Mouse (Mus musculus) liver, embryonic 15.5 days (tissue): ENCODE data around the gene Chil1. TPM values are rescaled to one million over a fixed set of nuclear protein-coding genes. Genes with fewer than 3 reads are reported as not detected.

Experiments used
- ATAC-seq: fragments of 200-750 bp; cut with Nextera tagmentation; 2 replicates; pipeline ENCODE4 v1.8.0; 2017; ENCODE audit warnings: moderate number of reproducible peaks, mild to moderate bottlenecking, moderate library complexity; ENCODE audit not compliant: insufficient read depth
- H3K27ac ChIP-seq: fragments of 300-500 bp; sonication (generic); replicated peaks from 2 replicates; pipeline ENCODE4 v1.5.1; 2015; ENCODE audit warnings: mild to moderate bottlenecking, inconsistent platforms
- H3K27me3 ChIP-seq: fragments of 300-500 bp; sonication (generic); 2 replicates; pipeline ENCODE4 v1.6.1; 2015; ENCODE audit warnings: mild to moderate bottlenecking, inconsistent platforms
- H3K36me3 ChIP-seq: fragments of 300-500 bp; sonication (generic); replicated peaks from 2 replicates; pipeline ENCODE4 v1.6.1; 2015; ENCODE audit warnings: moderate library complexity, mild to moderate bottlenecking, inconsistent platforms
- H3K4me1 ChIP-seq: fragments of 300-500 bp; sonication (generic); replicated peaks from 2 replicates; pipeline ENCODE4 v1.6.1; 2015; ENCODE audit warnings: inconsistent platforms
- H3K4me2 ChIP-seq: fragments of 300-500 bp; sonication (generic); 2 replicates; pipeline ENCODE4 v1.6.1; 2015; ENCODE audit warnings: moderate library complexity, mild to moderate bottlenecking, inconsistent platforms
- H3K4me3 ChIP-seq: fragments of 300-500 bp; sonication (generic); replicated peaks from 2 replicates; pipeline ENCODE4 v1.5.1; 2015; ENCODE audit warnings: mild to moderate bottlenecking, inconsistent platforms
- H3K9ac ChIP-seq: fragments of 300-500 bp; sonication (generic); 2 replicates; pipeline ENCODE4 v1.6.1; 2015; ENCODE audit warnings: moderate library complexity, mild to moderate bottlenecking, inconsistent platforms
- H3K9me3 ChIP-seq: fragments of 300-500 bp; sonication (generic); replicated peaks from 2 replicates; pipeline ENCODE4 v1.6.1; 2016; ENCODE audit warnings: inconsistent platforms
- WGBS: fragments of 180-500 bp; shearing (Covaris S2); methylation state at CpG from one replicate; pipeline ENCODE4 v1.1.7; 2015; ENCODE audit warnings: mixed read lengths; ENCODE audit not compliant: insufficient replicate concordance; 5-methylcytosine and 5-hydroxymethylcytosine counted together
- polyA plus RNA-seq: library from polyadenylated mRNA; unstranded; fragments of >200 nt; fragmentation: Nextera tagmentation; extraction: Ambion mirVana; gene quantifications from 2 replicates; pipeline ENCODE4 v1.2.1, GENCODE M21; 2015

Gene Chil1
- polyA plus RNA-seq, 1 experiment from 2014 or later, result 15.1 TPM

GRCm38 (mm10) chr1:134210179-134210755, 28.3 kb downstream of the Chil1 start:
- no peaks in the 10 kb centered on the region for H3K36me3 ChIP-seq
- peaks cover 32% of the 10 kb centered on the region for H3K4me1 ChIP-seq
- H3K9ac ChIP-seq, result no peak overlapping the region
- no peak overlapping the region for H3K4me2 ChIP-seq
- no peaks in the 10 kb centered on the region for H3K9me3 ChIP-seq
- H3K27me3 ChIP-seq, result peaks cover 12% of the 10 kb centered on the region
- WGBS, result 52% methylated on average over 6 of the region's 6 CpGs
- no peak overlapping the region for H3K4me3 ChIP-seq
- H3K27ac ChIP-seq, result no peak overlapping the region
- no peak for ATAC-seq

GRCm38 (mm10) chr1:134211043-134211442, 29.1 kb downstream of the Chil1 start:
- Histone ChIP-seq H3K27ac (no peak overlapping the region), H3K4me3 (no peak overlapping the region), H3K27me3 (peaks cover 12% of the 10 kb centered on the region), H3K36me3 (no peaks in the 10 kb centered on the region), H3K9ac (no peak overlapping the region), H3K9me3 (no peaks in the 10 kb centered on the region), H3K4me2 (no peak overlapping the region), H3K4me1 (peaks cover 25% of the 10 kb centered on the region)
- no peak for ATAC-seq
- 28% methylated on average over 6 of the region's 6 CpGs for WGBS

GRCm38 (mm10) chr1:134211631-134212030, 29.7 kb downstream of the Chil1 start:
- ATAC-seq, result no peak
- peaks cover 19% of the 10 kb centered on the region for H3K4me1 ChIP-seq
- no peaks in the 10 kb centered on the region for H3K9me3 ChIP-seq
- H3K9ac ChIP-seq, result no peak overlapping the region
- no peak overlapping the region for H3K27ac ChIP-seq
- 18% methylated on average over 2 of the region's 2 CpGs for WGBS
- H3K36me3 ChIP-seq, result no peaks in the 10 kb centered on the region
- no peak overlapping the region for H3K4me2 ChIP-seq
- peaks cover 12% of the 10 kb centered on the region for H3K27me3 ChIP-seq
- no peak overlapping the region for H3K4me3 ChIP-seq

DNA sequence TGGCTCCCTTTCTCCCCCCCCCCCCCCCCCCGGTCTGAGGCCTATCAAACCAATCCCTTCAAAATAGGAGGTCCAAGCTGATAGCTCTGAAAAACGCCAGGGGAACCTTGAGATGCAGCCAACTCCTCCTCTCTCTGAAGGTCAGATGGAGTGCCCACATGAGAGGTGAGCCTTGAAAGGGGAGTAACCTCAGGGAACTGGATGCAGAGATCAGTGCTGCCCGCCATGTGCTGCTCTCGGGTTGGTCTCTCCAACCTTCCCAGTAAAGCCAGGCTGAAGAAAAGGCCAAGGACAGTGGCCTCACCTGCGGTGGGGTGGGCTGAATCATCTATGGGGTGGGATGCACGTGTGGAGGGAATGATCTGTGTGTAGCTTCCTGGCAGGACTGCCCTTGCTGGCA, 30.4 kb downstream of the Chil1 start:
- 47% methylated on average over 6 of the region's 6 CpGs for WGBS

GRCm38 (mm10) chr1:134213405-134213804, 31.4 kb downstream of the Chil1 start:
- no peak overlapping the region for H3K9ac ChIP-seq
- peak; percentile 60 for ATAC-seq

More for the DNA sequence above, 30.4 kb downstream of the Chil1 start:
- Histone ChIP-seq H3K27ac (no peak overlapping the region), H3K27me3 (peaks cover 12% of the 10 kb centered on the region), H3K9ac (no peak overlapping the region), H3K9me3 (no peaks in the 10 kb centered on the region), H3K4me2 (no peak overlapping the region), H3K36me3 (no peaks in the 10 kb centered on the region), H3K4me3 (no peak overlapping the region), H3K4me1 (peaks cover 17% of the 10 kb centered on the region)
- no peak for ATAC-seq

GRCm38 (mm10) chr1:134215059-134215458, 33.1 kb downstream of the Chil1 start:
- Histone ChIP-seq H3K27ac (no peak overlapping the region), H3K4me3 (no peak overlapping the region), H3K27me3 (peaks cover 12% of the 10 kb centered on the region), H3K4me1 (peaks cover 17% of the 10 kb centered on the region), H3K4me2 (no peak overlapping the region), H3K9me3 (no peaks in the 10 kb centered on the region), H3K36me3 (no peaks in the 10 kb centered on the region), H3K9ac (no peak overlapping the region)
- no peak for ATAC-seq
- 67% methylated on average over 7 of the region's 7 CpGs for WGBS

More at GRCm38 (mm10) chr1:134213405-134213804, 31.4 kb downstream of the Chil1 start:
- peaks cover 17% of the 10 kb centered on the region for H3K4me1 ChIP-seq
- peak overlapping the region; percentile 41 for H3K4me2 ChIP-seq
- WGBS, result 18% methylated on average over 7 of the region's 7 CpGs
- H3K9me3 ChIP-seq, result no peaks in the 10 kb centered on the region
- peaks cover 12% of the 10 kb centered on the region for H3K27me3 ChIP-seq
- no peak overlapping the region for H3K27ac ChIP-seq
- H3K4me3 ChIP-seq, result no peak overlapping the region
- no peaks in the 10 kb centered on the region for H3K36me3 ChIP-seq

GRCm38 (mm10) chr1:134215751-134216628, 34.0 kb downstream of the Chil1 start:
- no peaks in the 10 kb centered on the region for H3K36me3 ChIP-seq
- H3K9me3 ChIP-seq, result no peaks in the 10 kb centered on the region
- 45% methylated on average over 11 of the region's 11 CpGs for WGBS
- no peak for ATAC-seq
- peaks cover 17% of the 10 kb centered on the region for H3K4me1 ChIP-seq
- H3K9ac ChIP-seq, result no peak overlapping the region
- H3K4me2 ChIP-seq, result no peak overlapping the region
- H3K4me3 ChIP-seq, result no peak overlapping the region
- H3K27ac ChIP-seq, result no peak overlapping the region
- H3K27me3 ChIP-seq, result peaks cover 4% of the 10 kb centered on the region

DNA sequence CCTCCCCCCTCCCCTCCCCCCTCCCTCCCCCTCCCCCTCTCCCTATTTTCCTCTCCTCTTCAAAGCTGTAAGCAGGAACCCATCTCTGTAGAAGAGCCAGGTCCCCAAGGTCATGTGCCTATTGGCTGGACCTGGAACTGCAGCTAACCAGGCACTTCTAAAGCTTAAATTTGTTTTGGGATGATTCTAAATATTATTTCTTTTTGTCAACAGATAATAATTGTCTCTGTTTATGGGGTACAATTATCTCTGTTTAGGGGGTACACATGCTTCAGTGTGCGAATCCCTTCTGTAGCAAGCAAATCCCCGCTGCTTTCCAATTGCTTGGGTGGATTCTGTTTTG, 34.6 kb downstream of the Chil1 start:
- WGBS, result 79% methylated on average over 2 of the region's 2 CpGs
- no peaks in the 10 kb centered on the region; the same call in 1 of the 2 replicates for H3K27me3 ChIP-seq
- H3K4me2 ChIP-seq, result no peak overlapping the region
- no peak for ATAC-seq
- H3K9ac ChIP-seq, result no peak overlapping the region
- H3K36me3 ChIP-seq, result no peaks in the 10 kb centered on the region
- peaks cover 20% of the 10 kb centered on the region for H3K4me1 ChIP-seq
- no peak overlapping the region for H3K4me3 ChIP-seq
- no peak overlapping the region for H3K27ac ChIP-seq
- no peaks in the 10 kb centered on the region for H3K9me3 ChIP-seq

DNA sequence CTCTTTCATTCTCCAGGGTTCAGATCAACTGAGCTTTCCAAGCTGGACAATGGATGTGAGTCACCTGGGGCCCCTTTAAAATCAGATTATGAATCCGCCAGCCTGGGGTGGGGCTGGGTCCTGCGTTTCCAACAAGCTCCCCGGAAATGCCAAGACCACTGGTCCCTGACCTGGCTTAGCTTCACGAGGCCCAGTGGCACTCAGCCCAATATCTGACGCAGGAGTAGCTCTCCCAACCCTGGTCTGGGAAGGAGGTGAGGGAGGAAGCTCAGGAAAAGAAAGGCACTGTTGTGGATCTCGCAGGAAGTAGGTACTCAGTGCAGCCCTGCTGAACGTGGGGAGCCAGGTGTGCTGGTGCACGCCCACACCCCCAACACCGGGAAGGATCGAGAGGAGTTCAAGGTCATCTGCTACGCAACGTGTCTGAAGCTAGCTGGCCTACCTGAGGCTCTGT, 35.1 kb downstream of the Chil1 start:
- no peak overlapping the region for H3K4me2 ChIP-seq
- H3K36me3 ChIP-seq, result no peaks in the 10 kb centered on the region
- H3K9me3 ChIP-seq, result no peaks in the 10 kb centered on the region
- H3K9ac ChIP-seq, result no peak overlapping the region
- no peaks in the 10 kb centered on the region; the same call in 1 of the 2 replicates for H3K27me3 ChIP-seq
- H3K4me3 ChIP-seq, result no peak overlapping the region
- no peak overlapping the region for H3K27ac ChIP-seq
- H3K4me1 ChIP-seq, result peaks cover 24% of the 10 kb centered on the region
- WGBS, result 48% methylated on average over 12 of the region's 12 CpGs
- no peak for ATAC-seq

DNA sequence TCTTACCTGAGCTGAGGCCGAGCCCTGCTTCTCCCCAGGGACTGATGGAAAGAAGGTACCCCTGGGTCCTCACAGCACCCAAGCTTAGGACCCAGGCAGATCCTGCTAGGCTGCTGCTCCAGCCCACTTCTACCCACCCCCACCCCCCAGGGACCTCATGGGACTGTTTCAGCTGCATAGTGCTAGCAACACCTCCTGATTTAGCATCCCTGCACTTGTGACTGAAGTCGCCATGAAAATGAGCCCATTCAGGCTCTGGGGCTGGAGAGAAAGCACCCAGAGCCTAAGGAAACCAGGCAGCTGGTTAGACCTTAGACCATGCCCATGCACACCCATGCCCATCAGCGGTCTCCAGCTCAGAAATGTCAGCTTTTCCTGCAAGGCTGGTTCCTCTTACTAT, 36.0 kb downstream of the Chil1 start:
- H3K9me3 ChIP-seq, result no peaks in the 10 kb centered on the region
- no peaks in the 10 kb centered on the region for H3K36me3 ChIP-seq
- 51% methylated on average over 3 of the region's 3 CpGs for WGBS
- ATAC-seq, result no peak
- no peak overlapping the region for H3K9ac ChIP-seq
- no peak overlapping the region for H3K27ac ChIP-seq
- no peak overlapping the region for H3K4me3 ChIP-seq
- no peaks in the 10 kb centered on the region; the same call in 1 of the 2 replicates for H3K27me3 ChIP-seq
- H3K4me1 ChIP-seq, result peaks cover 24% of the 10 kb centered on the region
- H3K4me2 ChIP-seq, result no peak overlapping the region

- WGBS, result 60% methylated on average over 5 of the region's 5 CpGs
- Histone ChIP-seq H3K4me1 (peaks cover 14% of the 10 kb centered on the region; the same call in 1 of the 2 replicates), H3K9ac (no peak overlapping the region), H3K9me3 (no peaks in the 10 kb centered on the region), H3K27me3 (peaks cover 10% of the 10 kb centered on the region; the same call in 1 of the 2 replicates), H3K27ac (no peak overlapping the region), H3K4me2 (no peak overlapping the region), H3K36me3 (no peaks in the 10 kb centered on the region), H3K4me3 (no peak overlapping the region)
- no peak for ATAC-seq
These were observed 37.6 kb downstream of the Chil1 start for GRCm38 (mm10) chr1:134219608-134220007.
